Mouse (Mus musculus): ENCODE results near the gene Rpl23. TPM values are rescaled to one million over a fixed set of nuclear protein-coding genes. Genes with fewer than 3 reads are reported as not detected.

The Rpl23 gene
- total RNA-seq, 2 experiments from 2014 or later: 1,416 to 1,765 TPM

DNA sequence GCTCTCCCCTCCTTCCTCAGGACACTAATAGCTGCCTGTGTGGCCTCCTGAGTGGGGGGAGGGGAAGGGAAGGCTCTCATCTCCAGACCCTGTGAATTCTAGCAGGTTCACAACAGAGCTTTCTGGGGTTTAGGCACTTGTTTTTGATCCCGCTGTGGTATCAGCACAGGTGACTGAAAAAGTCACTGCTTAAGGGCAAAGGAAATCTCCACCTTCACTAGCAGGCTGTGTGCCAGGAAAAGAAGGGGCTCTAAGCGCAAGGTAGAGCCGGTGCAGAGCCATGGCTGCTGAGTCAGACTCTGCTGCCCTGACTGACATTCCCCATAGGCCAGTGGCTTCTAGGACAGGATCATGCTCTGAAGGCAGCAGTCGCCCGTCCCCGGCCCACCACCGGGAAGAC is 53.5 kb downstream of the Rpl23 start:
- no peak for ATAC-seq (replicated peaks; ENCODE audit: poor library complexity)

DNA sequence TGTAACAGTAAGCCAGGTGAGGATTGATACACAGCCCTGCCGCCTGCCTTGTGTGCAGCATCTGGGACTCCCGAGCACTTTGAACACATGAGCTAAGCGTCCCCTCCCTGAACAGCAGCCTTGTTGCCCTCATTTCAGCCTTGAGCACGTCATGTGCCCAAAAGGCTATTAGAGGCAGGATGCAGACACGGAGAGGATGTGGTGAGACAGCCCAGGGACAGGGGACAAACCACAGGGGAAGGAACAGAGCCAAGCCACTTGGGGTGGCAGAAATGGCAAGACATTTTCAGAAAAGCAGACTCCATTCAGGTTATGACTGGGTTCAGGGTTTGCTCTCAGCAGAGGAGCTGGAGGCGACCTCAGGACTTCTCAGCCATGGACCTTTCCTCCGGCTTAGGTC is 53.9 kb downstream of the Rpl23 start:
- ATAC-seq (replicated peaks; ENCODE audit: poor library complexity): peak; percentile 95

Other genes with a start within 250 kb of the Rpl23 start
- 0.02 TPM in 1 of 2 replicates, not detected in the other for gene Srcin1, start 206.3 kb downstream of the Rpl23 start, total RNA-seq (2015)
- not detected in 2 replicates for gene Srcin1, start 206.3 kb downstream of the Rpl23 start, total RNA-seq (2017)
- gene Epop, start 152.7 kb downstream of the Rpl23 start, total RNA-seq (2015): 3.4 and 4.0 TPM in 2 replicates
- gene Epop, start 152.7 kb downstream of the Rpl23 start, total RNA-seq (2017): 0.62 and 0.91 TPM in 2 replicates
- 3.3 and 4.5 TPM in 2 replicates for gene Mllt6, start 119.0 kb downstream of the Rpl23 start, total RNA-seq (2015)
- gene Mllt6, start 119.0 kb downstream of the Rpl23 start, total RNA-seq (2017): 5.8 and 7.2 TPM in 2 replicates
- 17.4 and 24.9 TPM in 2 replicates for gene Cisd3, start 96.6 kb downstream of the Rpl23 start, total RNA-seq (2015)
- gene Cisd3, start 96.6 kb downstream of the Rpl23 start, total RNA-seq (2017): 3.5 and 5.4 TPM in 2 replicates
- gene Pcgf2, start 81.9 kb downstream of the Rpl23 start, total RNA-seq (2015): 3.9 and 4.6 TPM in 2 replicates
- 1.2 and 1.5 TPM in 2 replicates for gene Pcgf2, start 81.9 kb downstream of the Rpl23 start, total RNA-seq (2017)
- 114 and 126 TPM in 2 replicates for gene Psmb3, start 79.0 kb downstream of the Rpl23 start, total RNA-seq (2015)
- gene Psmb3, start 79.0 kb downstream of the Rpl23 start, total RNA-seq (2017): 158 and 185 TPM in 2 replicates
- 16.9 and 17.6 TPM in 2 replicates for gene Pip4k2b, start 37.7 kb downstream of the Rpl23 start, total RNA-seq (2015)
- 17.2 and 28.6 TPM in 2 replicates for gene Pip4k2b, start 37.7 kb downstream of the Rpl23 start, total RNA-seq (2017)
- gene Cwc25, start 15.9 kb downstream of the Rpl23 start, total RNA-seq (2015): 8.8 and 9.3 TPM in 2 replicates
- 16.7 and 19.2 TPM in 2 replicates for gene Cwc25, start 15.9 kb downstream of the Rpl23 start, total RNA-seq (2017)
- gene 1700001P01Rik, start 6.5 kb downstream of the Rpl23 start, total RNA-seq (2015): 0.64 TPM in 1 of 2 replicates, not detected in the other
- 0.30 TPM in 1 of 2 replicates, not detected in the other for gene 1700001P01Rik, start 6.5 kb downstream of the Rpl23 start, total RNA-seq (2017)
- 40.1 and 47.2 TPM in 2 replicates for gene Lasp1, start 16.6 kb upstream of the Rpl23 start, total RNA-seq (2015)
- 139 and 201 TPM in 2 replicates for gene Lasp1, start 16.6 kb upstream of the Rpl23 start, total RNA-seq (2017)
- 2.1 and 3.8 TPM in 2 replicates for gene B230217C12Rik, start 58.3 kb upstream of the Rpl23 start, total RNA-seq (2015)
- gene B230217C12Rik, start 58.3 kb upstream of the Rpl23 start, total RNA-seq (2017): 0.17 TPM in 2 replicates
- not detected in 2 replicates for gene Fbxo47, start 101.7 kb upstream of the Rpl23 start, total RNA-seq (2015)
- 0.12 and 1.6 TPM in 2 replicates for gene Fbxo47, start 101.7 kb upstream of the Rpl23 start, total RNA-seq (2017)
- gene Plxdc1, start 204.0 kb upstream of the Rpl23 start, total RNA-seq (2015): 2.3 and 3.0 TPM in 2 replicates
- gene Plxdc1, start 204.0 kb upstream of the Rpl23 start, total RNA-seq (2017): 0.92 and 1.0 TPM in 2 replicates
- 3.9 and 6.1 TPM in 2 replicates for gene Arl5c, start 213.7 kb upstream of the Rpl23 start, total RNA-seq (2015)
- gene Arl5c, start 213.7 kb upstream of the Rpl23 start, total RNA-seq (2017): 2.5 and 7.6 TPM in 2 replicates
- gene Cacnb1, start 240.6 kb upstream of the Rpl23 start, total RNA-seq (2015): 0.17 and 1.2 TPM in 2 replicates
- 0.41 and 0.92 TPM in 2 replicates for gene Cacnb1, start 240.6 kb upstream of the Rpl23 start, total RNA-seq (2017)
- gene Rpl19, start 244.3 kb upstream of the Rpl23 start, total RNA-seq (2015): 3,659 and 3,794 TPM in 2 replicates
- gene Rpl19, start 244.3 kb upstream of the Rpl23 start, total RNA-seq (2017): 1,648 and 1,816 TPM in 2 replicates